Mouse (Mus musculus) frontal cortex, adult (tissue): ENCODE data around the gene Gm5591.
"Not testable (repeated sequence)": the region's sequence is repeated elsewhere in the genome, so short reads cannot be mapped to it uniquely, and the experiment has no call there.

Experiments
- ATAC-seq: cut with Nextera tagmentation; 2 replicates; pipeline ENCODE4 v1.9.2; 2017; ENCODE audit warnings: mild to moderate bottlenecking, moderate library complexity, mixed read lengths; ENCODE audit not compliant: low TSS enrichment

Gm5591 gene

DNA sequence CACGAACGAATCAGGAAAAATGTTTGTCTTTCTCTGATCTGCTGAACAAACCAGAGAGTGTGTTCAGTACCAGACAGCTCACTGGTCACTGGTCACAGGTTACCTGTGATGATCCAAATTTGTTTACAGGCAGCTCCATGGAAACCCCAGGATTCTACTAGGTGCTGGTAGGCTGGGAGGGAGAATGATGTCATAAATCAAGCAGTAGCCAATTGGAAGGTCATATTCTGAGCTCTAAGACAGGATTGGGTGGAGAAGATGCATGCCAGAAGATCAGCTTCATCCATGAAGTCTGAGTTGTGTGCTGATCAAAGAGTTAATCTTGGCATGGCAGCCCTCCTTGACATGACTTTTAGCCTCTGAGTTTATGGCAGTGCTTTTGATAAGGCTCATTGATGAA lies at the start of gene Gm5591:
Gm5591 (minus strand) TSS at position 101 of the 400 bp plus-strand sequence.
- not testable (repeated sequence) for ATAC-seq

DNA sequence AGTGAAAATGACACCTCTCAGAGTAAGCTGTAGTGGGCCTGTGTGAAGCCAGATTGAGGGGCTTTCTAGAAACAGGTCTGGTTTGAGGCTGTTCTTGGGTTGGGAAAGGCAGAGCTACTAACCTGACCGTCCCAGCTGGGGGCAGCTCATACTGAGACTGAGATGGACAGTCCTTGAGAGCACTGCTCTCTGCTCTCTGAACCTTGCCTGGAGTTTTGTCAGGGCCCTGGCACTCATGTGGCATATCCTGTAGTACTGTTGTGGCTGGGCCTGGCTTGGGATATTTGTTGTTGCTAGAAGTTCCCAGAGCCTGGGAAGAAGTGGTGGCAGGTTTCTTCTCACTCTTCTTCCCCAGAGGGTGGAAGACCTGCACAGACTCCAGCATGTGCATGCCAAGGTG lies 39.5 kb downstream of the Gm5591 start:
- not testable (repeated sequence) for ATAC-seq
